Mouse (Mus musculus) spleen, postnatal 36 days (tissue): ENCODE results near the gene Ergic2.

Source experiments
- DNase-seq, 2 experiments: peaks; one replicate each; pipeline ENCODE4 v3.0.0; 2022; ENCODE audit warnings: low spot score in 2 of 2, mixed read lengths in 1 of 2

The Ergic2 gene

DNA sequence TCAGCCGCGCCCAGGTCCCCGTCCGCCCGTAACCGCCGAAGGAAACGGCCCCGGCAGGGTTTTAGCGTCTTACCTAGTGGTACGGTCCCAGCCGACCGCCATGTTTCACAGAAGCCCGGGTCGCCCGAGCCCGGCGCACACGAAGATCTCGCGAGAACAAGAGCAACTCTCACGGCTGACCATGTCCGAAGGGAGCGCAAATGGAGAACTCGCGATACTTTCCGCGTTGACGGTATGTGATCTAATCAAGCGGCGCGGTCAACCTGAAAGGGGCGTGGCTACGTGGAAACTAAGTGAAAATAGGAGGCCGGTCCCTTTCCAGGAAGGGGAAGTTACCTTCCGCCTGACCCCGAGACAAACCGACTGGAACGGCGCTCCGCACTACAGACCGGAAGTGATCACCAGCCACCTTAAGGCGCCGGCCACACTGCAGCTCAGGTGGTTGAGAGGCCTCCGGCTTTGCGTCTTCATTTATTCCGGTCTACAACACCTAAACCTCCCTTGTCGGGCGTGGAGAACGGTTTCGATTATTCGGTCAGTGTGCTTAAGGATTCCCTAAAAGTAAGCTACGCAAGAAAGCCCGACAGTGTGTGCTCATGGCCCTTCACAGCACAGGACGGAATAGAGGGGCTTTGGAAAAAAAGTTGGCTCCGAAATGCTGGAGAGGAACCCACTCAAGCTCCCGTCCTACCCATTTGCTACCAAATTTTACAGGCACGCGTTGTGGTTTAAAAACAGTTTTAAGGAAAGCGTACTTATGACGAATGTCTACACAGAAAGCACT is at the start of gene Ergic2:
Ergic2 (minus strand) TSS at position 478 of the 784 bp plus-strand sequence.
- peak; percentile 98 to 99 for DNase-seq

DNA sequence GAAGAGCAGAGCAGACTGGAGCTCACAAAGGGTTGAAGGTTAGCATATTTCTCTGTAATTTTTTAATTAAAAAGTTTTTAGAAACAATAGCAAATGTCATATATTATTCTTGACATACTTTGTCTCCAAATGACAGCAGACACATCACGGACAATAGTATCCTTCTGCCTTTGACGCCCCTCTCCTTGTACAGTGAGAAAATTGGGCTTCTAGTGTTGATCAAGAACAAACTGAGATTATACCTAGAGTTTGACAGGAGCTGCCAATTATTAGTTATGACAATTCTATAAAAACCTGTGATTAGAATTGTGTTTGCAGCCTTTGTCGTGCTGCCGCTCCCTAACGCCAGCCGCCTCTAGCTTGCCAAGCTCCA is 48.5 kb upstream of the Ergic2 start:
- no peak for DNase-seq

GRCm38 (mm10) chr6:148259979-148260728 is 48.0 kb upstream of the Ergic2 start:
- DNase-seq: no peak

GRCm38 (mm10) chr6:148259074-148259473 is 46.9 kb upstream of the Ergic2 start:
- DNase-seq: no peak

- DNase-seq: no peak
Measured at GRCm38 (mm10) chr6:148257805-148258204, 45.6 kb upstream of the Ergic2 start.

DNA sequence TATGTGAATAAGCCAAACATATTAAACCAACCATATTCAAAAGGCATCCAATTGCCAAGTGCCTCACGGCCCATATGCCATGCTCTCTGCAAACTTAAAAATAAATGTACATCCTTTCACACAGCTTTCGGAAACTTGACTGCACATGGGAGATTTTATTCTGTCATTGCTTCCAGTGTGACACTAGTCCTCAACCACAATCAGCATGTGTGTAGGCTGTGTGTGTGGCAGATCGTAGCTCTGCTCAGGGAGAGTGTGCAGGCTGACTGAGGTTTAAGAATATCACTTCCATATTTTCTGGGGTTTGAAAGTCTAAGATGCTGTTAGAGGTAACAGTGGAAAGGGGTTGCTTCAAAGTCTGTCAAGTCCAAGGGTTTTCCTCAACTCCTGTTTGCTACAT is 43.9 kb upstream of the Ergic2 start:
- DNase-seq: no peak

- no peak for DNase-seq
Measured at GRCm38 (mm10) chr6:148255395-148256053, 43.4 kb upstream of the Ergic2 start.

DNA sequence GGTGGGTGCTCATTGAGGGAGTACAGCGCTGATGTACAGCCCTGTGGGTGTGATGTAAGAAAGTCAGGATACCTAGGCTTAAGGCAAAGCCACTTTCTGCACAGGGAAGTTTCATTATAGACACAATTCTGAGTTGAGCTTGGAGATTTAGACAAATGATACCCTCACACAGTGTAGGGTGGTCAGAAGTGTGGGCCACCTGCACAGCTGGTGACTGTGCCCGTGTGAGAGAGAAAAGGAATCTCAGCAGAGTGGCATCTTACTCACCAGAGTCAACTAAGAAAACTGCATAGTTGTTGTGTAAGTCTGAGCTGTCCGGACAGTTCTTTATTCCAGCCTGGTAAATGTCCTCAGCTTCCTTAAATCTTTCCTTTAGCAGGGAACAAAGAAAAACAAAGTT is 37.0 kb upstream of the Ergic2 start:
- DNase-seq: no peak

GRCm38 (mm10) chr6:148248625-148249024 is 36.5 kb upstream of the Ergic2 start:
- DNase-seq: peak in 1 of 2 experiments; percentile 34

GRCm38 (mm10) chr6:148246544-148246943 is 34.4 kb upstream of the Ergic2 start:
- no peak for DNase-seq

DNA sequence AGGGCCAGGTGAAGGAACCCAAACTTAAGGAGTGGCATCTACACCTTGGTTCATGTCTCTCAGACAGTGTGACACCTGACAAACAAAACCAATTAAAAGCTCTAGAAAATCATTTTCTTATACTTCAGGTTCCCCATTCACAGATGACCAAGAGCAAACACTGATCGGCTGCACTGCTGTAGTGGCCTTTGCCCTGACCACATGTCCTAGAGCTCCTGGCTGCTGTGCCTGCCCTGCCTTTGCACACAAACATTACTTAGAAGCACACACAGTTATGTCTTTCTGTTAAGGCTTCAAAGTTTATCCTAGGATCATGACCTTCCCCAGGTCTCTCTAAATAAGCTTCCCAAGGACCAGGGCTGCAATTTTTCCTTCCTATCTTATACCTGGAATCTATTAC is 32.7 kb upstream of the Ergic2 start:
- DNase-seq: no peak

DNA sequence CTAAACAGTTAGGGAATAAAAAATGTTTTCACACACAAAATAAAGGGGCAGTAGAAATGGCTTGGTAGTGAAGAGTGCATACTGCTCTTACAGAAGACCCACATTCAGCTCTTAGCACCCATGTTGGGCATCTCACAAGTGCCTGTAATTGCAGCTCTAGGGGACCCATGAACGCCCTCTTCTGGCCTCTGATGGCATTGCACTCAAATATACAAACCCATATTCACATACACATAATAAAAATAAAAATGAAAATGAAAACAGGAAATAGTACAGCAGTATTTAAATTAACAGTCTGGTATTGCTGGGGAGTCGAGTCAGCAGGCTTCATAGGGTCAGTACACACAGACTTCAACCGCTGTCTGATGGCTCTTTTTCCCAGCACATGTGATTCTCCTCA is 30.1 kb upstream of the Ergic2 start:
- DNase-seq: no peak

DNA sequence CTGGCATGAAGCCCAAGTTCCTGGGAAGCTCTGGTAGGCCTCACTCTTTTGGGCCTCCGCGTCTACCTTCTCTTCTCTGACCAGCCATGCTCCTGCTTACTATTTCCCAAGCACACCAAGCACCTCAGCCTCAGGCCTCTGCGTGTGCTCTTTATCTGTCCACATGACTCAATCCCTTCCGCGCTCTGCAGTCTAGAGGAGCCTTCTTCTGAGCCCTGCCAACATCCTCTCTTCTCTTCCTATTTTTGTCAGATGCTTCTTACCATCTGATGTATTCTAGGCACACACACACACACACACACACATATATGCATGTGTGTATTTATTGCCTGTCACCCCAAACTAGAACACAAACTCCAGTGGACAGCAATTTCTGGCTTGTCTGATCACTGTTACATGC is 29.5 kb upstream of the Ergic2 start:
- DNase-seq: no peak

DNA sequence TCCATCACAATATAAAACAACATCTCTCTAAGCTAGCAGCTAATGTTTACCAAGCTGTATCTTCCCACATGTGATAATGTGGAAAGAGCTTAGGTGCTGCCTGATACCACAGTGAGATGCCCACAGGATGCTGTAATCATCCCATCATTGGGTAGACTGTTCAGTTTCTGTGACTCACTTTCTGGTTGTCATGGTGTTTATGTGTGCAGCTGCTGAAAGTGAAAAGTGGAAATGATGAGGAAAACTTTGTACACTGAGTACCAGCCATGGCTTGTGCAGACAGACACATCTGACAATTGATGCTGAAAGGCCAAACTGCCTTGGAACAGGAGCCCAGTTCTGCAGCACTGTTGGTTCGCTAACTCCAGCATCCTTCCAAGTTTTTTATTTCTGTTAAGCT is 27.1 kb upstream of the Ergic2 start:
- no peak for DNase-seq

GRCm38 (mm10) chr6:148237453-148237852 is 25.3 kb upstream of the Ergic2 start:
- no peak for DNase-seq

- DNase-seq: no peak
Measured at GRCm38 (mm10) chr6:148234105-148234828, 22.1 kb upstream of the Ergic2 start.

DNA sequence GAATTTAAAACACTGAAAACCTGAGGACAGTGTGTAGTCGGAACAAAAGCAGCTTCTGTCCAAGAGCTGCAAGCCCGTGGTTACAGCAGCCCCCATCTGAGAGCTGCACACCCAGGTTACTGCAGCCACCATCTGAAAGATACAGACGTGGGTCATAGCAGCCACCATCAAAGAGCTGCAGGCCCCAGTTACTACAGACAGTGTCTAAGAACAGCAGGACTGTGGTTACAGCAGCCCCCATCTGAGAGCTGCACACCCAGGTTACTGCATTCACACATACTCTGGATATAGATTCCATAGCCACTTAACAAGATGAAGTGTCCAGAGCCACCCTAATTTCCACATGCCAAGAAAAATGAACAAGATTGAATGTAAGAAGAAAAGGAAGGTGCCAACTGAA is 15.4 kb upstream of the Ergic2 start:
- no peak for DNase-seq

DNA sequence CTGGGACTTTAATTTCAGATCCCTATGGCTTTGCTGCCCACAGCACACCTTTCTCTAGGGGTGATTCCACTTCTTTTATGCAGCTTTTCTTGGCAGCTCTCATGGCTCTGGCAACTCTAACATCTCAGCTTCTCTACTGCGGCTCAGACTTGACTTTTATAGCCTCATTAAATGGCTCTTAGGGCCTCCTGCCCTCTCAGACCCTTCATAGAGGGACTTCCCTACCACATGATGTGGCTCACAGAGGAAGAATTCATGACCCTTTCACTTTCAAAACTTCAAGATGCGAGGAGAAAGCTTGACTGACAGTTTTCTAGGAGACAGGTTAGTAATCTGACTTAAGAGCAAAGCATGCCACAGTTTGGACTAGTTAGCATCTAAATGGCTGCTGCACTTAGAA is 10.5 kb upstream of the Ergic2 start:
- no peak for DNase-seq

DNA sequence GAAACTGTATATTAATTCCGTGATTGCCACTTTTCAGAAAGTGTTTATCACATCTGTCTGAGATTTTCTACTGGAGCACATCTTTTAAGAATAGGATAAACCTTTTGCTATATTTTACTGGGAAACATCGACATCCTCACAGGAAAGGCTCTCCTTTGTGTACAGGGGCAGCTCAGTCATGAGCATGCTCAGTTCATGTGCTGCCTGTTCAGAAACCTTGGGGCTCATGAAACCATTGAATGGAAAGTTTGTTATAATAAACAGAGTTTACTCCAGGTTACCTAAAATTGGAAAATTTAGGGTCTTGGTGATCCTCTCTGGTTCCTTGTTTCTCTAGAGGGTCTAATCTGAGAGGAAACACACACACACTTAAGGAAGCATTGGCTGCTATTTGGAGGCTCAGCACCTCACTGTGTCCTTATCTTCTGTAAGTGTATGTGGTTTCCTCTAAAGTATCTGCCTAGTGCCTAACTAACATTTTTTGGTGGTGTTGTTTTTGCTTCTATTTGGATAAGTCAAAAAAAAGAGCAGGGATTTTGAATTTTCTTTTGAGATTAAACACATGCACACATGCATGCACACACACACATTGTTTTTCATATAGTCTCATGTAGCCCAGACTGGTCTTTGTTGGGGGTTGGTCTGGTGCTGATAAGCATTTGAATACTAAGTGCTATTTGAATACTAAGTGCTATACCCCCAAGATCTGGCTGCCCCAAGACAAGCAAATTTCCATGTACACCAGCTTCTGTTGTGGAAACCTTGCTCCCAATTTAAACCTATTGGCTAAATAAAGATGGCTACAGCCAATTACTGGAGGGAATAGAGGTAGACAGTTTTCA is 6.3 kb upstream of the Ergic2 start:
- no peak for DNase-seq

DNA sequence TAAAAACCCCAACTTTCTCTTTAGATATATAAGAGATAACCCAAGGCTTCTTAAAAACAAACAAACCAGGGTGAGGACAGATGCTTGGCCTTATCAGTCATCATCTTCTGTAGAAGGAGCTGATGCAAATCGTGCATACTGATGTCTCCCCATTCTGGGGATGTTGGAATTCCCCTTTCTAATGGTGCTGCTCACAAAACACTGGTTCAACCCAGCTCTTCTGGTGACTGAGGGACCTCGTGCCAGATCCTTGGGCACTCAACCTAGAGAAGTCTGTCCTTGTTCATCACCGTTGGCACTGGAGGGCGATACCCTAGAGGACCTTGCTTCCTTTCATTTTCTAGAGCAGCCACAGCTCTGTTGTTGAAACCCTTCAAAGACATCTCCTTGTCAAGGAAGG is 4.6 kb upstream of the Ergic2 start:
- DNase-seq: no peak

- peak; percentile 33 to 38 for DNase-seq
Measured at GRCm38 (mm10) chr6:148214765-148215164, 2.6 kb upstream of the Ergic2 start.
